Mouse (Mus musculus): ENCODE measurements at regions not wholly inside any gene's neighbourhood (a gene's known extent, or its start where the extent isn't known, plus 50 kb on each side); places are given as distances from the start of the nearest gene placed in this dataset.

- TF ChIP-seq CTCF (conservative IDR thresholded peaks at IDR 0.05 in 1 of 2, IDR thresholded peaks at IDR 0.05 in 1 of 2; ENCODE audit: low read depth in 2 of 2, low read length in 2 of 2), result no peak
- TF ChIP-seq ZKSCAN1 (IDR thresholded peaks at IDR 0.05; ENCODE audit: borderline replicate concordance, low read depth, low read length), result no peak
- no peak for TF ChIP-seq UBTF (IDR thresholded peaks at IDR 0.05; ENCODE audit: low read depth, low read length)
- no peak for TF ChIP-seq CHD2 (IDR thresholded peaks at IDR 0.05; ENCODE audit: low read length)
- no peak for TF ChIP-seq GABPA (IDR thresholded peaks at IDR 0.05; ENCODE audit: insufficient replicate concordance, low read depth, low read length)
Measured at GRCm38 (mm10) chr12:9091951-9092350, 62.2 kb downstream of the Ttc32 start.
